Mouse (Mus musculus): ENCODE measurements around the gene Dhx33.
A peak's percentile ranks its signal among the peaks of the same experiment; 100 is the strongest.

Gene Dhx33

DNA sequence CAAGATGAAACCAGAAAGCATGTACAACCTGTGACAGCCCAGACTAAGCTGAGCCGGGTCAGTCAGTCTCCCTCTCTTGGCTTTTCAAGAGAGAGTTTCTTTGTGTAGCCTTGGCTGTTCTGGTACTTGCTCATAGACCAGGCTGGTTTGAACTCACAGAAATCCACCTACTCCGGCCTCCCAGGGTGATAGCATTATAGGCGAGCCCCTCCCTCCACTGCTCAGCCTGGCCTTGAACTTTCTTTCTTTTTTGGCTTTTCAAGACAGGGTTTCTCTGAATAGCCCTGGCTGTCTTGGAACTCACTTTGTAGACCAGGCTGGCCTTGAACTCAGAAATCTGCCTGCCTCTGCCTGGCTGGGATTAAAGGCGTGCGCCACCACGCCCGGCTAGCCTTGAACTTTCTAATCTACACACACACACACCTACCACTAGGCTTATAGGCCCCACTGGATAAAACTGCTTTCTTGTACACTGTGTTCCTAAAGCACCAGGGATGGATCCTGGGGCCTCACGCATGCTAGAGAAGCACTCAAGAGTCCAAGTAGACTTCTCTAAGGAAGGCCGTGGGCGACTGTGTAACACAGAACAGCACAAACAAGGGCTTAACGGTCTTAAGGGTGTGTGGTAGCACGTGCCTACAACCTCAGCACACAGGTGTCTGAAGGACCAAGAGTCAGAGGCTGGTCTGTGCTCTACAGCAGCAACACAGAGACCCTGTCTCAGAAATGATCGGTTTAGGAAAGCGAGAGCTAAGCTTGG, 23.3 kb downstream of the Dhx33 start:
- DNase-seq, result no peak

DNA sequence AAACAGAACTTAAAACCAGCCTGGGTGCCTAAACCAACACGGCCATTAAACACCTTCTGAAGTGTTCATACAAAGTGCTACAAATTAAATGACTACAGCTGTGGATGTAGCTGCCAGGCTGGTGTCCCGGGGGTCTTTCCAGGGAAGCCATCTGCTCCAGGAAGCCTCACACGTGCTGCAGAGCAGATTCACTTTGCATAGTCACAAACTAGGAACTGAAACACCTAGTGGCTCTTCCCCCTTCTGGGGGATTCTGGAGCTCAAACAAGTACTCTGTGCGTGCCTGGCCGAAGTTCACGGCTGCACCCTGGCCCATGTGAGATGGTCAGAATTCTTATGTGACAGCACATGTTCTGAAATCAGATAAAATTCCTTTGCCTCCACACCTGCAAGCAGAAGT, 24.0 kb downstream of the Dhx33 start:
- DNase-seq, result no peak

DNA sequence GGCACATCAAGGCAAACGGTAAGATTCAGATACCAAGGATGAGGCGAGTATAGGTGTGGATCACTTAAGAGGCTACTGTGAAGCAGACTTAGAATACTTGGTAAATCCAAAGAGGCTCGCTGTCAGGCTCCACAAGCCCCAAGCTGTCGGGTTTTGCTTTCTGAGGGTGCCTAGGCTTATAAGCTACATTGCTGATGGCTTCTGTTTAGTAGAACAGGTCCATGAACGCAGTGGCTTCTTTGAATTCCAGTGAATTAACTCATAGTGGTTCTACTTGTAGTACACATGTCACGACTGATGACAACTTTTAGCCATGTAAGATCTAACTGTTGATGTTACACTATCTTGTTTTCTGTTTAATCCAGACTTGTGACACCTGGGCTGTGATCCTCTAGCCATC, 26.9 kb downstream of the Dhx33 start:
- no peak for DNase-seq

DNA sequence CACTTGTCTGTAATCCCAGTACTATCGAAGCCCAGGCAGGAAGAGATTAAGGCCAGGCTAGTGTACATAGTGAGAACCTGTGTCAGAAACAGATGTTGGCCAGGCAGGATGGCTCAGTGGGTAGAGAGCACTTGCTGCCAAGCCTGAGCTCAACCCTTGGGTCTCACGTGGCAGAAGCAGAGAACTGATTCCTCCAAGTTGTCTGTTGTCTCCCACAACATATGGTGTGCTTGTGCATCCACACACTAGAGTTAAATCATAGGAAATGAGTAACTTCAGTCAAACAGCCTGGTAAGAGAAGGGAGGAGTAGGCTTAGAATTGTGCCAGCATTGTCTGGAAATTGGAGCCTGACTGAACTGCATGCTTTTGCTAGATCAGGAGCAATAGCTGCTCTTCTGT, 29.0 kb downstream of the Dhx33 start:
- no peak for DNase-seq

DNA sequence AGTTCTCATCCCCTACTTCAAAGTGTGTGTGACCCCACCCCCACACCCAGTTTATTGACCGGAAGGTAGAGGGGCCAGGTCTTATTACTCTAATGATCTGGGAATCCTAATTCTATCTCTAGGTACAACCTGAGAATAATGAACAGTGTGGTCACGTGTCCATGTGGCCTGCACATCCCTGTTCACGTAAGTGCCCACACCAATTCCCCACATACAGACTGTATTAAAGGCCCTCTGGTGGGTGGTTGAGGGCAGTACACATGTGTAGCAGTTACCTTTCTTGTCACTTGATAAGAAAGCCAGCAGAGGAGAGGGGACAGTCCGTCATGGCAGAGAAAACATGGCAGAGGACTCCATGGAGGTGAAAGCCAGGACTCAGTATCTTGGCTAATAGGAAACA, 30.3 kb downstream of the Dhx33 start:
- no peak for DNase-seq

DNA sequence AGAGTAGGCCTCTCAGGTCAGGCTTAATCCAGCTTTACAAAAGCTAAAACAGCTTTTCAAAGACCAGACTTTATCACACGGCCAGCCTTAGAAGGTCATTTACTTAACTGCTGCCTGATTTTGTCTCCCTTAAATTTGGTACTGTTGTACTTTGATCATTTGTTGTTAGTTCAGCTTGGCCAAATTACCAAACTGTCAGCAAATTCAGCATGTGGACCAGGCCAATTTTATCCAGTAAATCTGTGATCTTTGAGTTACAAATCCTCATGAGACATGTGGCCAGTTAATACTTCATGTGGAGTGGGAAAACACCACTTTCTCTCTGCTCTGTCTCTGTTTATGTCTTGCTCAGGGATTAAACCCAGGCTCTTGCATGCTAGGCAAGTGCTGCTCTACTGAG, 31.7 kb downstream of the Dhx33 start:
- DNase-seq, result no peak

DNA sequence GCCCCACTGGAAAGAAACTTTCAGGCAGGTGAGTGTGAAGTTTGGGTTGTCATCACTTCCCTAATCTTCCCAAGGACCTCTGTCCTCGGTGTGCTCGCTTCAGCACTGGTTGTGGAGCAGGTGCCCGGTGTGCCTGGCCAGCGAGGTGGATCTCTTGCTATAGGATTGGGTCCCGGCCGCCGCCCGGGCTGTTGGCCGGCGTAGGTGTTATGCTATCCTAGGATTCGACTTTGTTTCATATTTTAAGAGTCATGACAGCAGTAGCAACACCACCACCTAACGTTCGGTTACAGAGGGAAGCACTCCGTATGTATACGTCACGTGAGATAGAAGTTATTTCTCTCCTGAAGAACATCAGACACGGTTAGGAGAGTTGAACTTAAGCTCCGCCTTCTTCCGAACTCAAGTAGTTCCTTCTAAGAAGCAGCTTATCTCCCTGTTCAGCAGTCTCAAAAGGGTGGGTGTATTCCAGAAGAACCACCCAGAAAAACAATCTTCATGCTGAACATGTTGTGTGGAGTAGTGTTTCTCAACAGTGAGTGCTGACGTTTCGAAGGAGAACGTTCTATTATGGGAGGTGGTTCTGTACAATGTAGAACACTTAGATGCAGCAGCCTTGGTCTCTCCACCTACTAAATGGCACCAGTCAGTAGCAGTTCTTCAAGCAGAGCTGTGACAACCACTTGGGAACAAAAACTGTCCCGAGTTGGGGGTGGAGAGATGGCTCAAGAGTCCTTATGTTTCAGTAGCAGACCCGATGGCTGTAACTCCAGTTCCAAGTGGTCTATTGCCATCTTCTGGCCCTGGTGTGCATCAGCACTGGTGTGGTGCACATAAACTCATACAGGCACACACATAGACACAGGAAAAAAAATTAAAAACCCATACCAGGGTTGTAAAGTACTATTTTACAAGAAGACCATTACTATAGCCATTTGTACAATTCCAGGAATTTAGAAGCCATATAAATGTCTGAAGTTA, 33.4 kb downstream of the Dhx33 start:
- DNase-seq, result no peak

DNA sequence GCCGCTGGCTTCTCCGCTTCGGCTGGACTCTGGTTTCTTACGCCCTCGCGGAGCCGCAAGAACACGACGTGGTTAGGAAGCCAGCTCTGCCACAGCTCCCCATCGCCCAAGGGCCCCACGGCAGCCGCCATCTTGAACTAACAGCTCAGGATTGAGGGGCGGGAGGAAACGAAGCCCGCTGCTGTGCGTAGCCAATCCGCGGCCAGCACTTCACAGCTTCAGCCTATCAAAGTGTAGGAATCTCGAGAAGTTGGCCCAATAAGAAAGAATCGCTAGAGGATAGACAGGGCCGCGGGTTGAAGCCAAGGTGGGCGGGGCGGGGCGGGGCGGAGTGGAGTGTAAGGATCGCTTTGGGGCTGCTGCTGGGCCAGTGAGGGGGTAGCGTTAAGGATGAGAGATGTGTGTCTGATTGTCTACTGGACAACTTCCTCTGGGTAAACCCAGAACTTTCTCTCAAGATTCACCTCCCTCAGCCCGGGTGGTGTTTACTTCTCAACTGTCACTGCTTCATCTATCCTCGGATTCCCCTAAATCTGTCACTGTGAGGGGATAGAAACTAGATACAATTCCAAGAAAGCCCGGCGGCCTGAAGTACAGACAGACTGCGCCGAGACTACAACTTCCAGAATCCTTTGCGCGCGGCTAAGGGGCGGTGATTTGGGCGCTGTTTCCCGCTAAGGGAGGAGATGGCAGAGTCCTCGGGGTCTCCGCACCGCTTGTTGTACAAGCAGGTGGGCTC, 34.2 kb downstream of the Dhx33 start, which contains the start of the genes Nup88 and Rpain:
Nup88 (minus strand) TSS at position 153 of the 739 bp plus-strand sequence.
Rpain (plus strand) TSS at position 393 of the 739 bp plus-strand sequence.
- DNase-seq, result peak; percentile 82 to 85

DNA sequence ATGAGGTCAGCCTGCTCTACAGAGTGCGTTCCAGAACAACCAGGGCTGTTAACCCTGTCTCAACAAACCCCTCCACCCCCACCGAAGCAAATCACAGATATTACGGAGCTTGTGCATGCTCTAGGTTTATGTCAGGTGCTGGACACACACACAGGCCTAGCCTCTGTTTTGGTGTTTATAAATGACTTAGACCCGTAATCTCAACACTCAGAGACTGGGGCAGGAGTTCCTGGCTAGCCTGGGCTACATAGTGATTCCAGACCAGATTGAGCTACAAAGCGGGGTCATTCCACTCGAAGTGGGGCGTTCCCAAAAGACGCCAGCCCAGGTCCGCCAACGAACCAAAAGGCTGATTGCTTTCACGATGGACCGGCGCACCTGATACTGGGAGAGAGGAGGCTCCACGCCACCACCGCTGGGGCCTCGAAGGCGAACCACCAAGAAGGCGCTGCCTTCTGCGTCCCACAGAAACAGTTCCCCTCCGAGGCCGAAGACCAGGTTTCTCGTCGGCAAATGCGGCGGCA, 34.9 kb downstream of the Dhx33 start:
- no peak for DNase-seq

DNA sequence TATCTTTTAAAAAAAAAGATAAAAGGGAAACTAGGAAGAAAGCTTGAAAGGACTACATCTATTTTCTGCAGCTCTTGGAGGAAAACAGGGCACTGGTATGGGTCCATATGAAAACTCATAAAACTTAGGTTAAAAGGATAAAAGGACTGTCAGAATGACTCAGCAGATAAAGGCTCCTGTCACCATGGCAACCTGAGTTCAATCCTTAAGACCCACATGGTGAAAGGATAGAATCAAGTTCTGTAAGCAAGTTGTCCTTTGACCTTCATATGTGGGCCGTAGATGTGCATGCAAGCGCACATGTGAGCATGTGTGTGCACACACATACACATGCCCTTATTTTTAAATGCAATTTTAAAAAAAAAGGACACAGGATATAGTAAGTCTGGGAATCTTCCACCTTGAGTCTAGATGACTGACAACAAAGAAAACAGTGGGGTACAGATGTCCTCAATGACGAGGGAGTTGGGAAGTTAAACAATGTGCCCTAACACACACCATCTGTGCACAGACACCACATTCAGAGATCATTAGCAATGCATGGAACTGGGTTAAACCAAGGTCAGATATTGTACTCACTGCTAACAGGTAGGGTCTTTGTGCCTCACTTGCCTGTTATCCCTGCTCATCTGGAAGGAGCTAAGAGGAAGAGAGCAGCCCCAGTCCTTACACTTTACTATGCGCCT, 39.9 kb downstream of the Dhx33 start:
- DNase-seq, result no peak

DNA sequence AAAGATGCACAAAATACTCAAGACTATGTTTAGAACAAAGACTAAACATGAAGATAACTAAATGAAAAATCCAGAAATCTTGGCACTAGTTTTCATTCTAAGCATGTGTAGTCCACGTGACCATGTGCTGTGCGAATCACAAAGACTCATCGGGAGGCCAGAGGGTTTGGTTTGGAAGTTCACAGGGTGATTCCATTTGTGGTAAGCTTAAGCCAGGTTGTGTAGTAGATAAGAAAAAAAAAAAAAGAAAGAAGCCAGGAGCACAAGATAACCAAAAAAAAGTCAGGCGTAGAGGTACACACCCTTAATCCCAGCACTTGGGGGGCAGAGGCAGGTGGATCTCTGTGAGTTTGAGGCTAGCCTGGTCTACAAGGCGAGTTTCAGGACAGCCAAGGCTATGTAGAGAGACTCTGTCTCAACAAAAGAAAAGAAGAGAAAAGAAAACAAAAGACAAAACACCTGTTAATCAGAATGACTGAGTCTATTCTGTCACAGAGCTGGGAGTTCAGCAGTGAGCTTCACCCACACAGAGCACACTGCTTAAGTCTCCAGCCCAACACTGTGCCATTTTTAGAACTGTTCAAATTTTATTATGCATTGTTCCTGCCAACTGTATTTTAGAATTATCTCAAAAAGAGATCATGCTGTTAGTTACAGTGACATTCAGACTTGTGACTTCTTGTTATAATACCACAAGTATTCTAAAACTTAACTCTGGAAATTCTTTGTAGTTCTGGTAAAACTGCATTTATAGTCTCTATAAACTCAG, 43.3 kb downstream of the Dhx33 start:
- no peak for DNase-seq

DNA sequence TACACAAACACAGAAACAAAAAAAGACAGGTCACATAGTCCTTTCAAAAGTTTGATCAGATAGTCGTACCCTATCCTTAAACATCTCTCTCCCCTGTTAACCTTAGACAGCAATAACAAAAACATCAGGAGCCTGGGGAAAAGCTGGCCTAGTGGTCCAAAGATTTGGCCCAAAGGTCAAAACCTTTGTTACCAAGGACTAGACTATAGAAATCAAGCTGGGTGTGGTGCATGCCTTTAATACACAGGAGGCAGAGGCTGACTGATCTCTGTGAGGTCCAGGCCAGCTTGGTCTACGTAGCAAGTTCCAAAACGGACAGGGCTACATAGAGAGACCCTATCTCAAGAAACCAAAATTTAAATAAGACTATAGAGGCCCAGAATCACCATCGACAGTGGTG, 49.5 kb downstream of the Dhx33 start:
- no peak for DNase-seq

DNA sequence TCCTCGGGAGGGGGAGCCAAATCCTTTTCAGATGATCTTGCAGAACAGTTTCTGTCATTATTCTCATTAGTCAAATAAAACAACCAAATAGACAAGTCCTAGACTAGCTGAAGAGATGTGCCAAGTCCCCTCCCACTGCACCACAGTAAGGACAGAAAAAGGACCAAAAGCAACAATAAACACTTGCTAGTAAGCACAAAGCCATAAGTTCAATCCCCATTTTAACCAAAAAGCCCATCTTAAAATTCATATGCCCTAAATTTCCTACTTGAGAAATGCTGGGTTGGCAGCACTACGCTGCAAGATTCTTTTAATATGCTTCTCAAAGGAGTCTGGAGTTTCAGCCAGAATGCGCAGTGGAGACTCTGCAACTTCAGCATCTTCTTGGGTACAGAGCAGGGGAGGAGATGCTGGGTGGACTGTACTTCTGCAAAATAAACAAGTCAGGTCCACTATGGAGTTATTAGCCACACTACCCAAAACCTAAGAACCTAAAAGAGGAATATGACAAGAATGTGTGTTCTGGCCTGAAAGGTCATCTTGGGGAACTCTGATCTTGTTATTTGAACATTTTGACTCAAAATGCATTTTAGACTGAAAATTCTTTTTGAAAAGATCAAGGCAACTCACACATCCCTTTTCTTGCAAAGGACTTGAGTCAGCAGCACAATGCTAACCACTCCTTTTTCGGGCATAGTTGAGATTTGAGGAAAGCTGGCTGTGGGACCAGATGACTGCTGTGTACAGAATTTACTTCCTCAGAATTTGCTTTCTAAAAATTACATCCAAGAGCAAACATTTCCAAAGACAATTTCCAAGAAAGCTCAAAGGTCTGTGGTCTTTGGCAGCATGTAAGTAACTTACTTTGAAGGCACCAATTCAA, 59.1 kb downstream of the Dhx33 start:
- DNase-seq, result no peak

DNA sequence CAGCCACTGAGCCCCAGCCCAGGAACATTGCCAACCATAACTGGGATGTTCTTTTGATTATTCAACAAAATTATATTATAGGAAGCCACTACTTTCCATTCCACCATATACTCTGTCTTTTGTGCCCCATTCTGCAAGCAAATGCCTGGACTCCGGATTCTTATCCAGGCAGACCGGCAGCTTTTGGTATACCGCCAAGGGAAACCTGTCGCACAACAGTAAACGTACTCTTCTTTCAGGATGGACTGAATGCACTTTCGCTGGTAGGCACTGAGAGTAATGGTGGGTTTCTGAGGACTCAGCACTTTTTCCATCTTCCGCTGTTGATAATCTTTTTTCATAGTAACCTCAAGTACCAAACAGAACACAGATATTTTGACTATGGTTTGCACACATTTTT, 60.6 kb downstream of the Dhx33 start:
- DNase-seq, result no peak

DNA sequence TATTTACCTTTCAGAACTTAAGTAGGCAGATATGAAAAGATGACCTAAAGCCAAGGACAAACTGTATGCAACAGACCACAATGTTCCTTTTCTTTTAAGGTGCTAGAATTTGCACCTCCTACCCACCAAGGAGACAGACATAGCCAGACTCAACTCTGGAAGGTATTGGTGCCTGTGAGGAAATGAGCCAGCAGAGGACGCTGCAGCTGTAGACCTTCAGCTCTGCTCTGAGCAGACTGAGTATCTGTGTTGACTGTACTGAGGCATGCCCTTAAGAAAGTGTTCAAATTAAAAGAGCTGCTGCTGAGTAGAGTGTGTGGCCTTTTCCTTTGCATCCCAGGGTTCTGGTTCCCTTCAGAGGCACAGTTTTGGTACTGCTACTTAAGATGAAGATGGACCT, 61.6 kb downstream of the Dhx33 start:
- DNase-seq, result no peak

DNA sequence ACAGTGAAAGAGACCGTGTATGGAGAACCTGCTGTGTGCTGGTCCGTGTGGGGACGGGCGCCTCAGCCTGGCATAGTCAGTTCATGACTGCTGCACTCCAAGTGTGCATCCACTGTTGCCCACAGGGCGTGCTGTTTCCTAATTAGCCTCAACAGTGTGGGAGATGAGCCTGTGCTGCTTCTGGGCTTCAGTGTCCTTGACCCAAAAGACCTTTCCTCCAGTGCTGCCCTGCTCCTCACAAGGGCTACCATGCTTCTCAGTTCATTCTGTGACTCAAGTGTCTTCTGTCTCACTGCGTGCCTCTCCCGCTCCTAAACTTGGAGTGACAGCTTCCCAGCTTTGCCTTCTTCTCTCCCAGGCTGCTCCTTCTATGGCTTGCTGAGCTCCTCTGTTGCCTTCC, 68.9 kb downstream of the Dhx33 start:
- no peak for DNase-seq
